Mouse (Mus musculus) stomach, postnatal 0 days (tissue): ENCODE measurements around the gene Ppp2r1b.

Experiments used
- CTCF ChIP-seq: IDR thresholded peaks from 2 replicates; pipeline ENCODE4 v1.5.1; 2016; ENCODE audit warnings: antibody characterized with exemption, low read depth, mild to moderate bottlenecking, moderate library complexity
- EP300 ChIP-seq: optimal IDR thresholded peaks from 2 replicates; pipeline ENCODE3; 2016; ENCODE audit warnings: antibody characterized with exemption

- TF ChIP-seq CTCF (no peak), EP300 (no peak)
Measured at GRCm38 (mm10) chr9:50868182-50868581, 23.1 kb downstream of the Ppp2r1b start.
